In genomic region chr2:79256001-79256339, GRCm38 (mm10) we compare ENCODE assay signal across 8 mouse cellular contexts. TPM values are rescaled to one million over a fixed set of nuclear protein-coding genes. Genes with fewer than 3 reads are reported as not detected.
DNase-seq lines count a peak whose midpoint lies in the region; ATAC-seq and TF ChIP-seq lines count a peak whose summit lies in the region.

No protein-coding gene starts in this region.

- peak overlapping the region; percentile 61 for H3K27ac ChIP-seq in heart, embryonic 13.5 days (replicated peaks)

- no peaks in the 10 kb centered on the region for H3K9me3 ChIP-seq in heart, embryonic 13.5 days
- H3K9me3 ChIP-seq in G1E (replicated peaks): no peaks in the 10 kb centered on the region

- H3K4me1 ChIP-seq in heart, embryonic 13.5 days: peaks cover 15% of the 10 kb centered on the region
- peaks cover 68% of the 10 kb centered on the region for H3K4me1 ChIP-seq in G1E (ENCODE audit: insufficient read depth, low read depth, low read length)

- no peak for TF ChIP-seq CTCF in G1E (IDR thresholded peaks at IDR 0.05; ENCODE audit: low read depth, low read length)

- 0 out of 2 replicates have a peak, but pooled peaks cover 8% of the 10 kb centered on the region for H3K27me3 ChIP-seq in heart, embryonic 13.5 days (replicated peaks)
- H3K27me3 ChIP-seq in G1E (ENCODE audit: insufficient read depth, low read length): no peaks in the 10 kb centered on the region

- WGBS in heart, embryonic 13.5 days: 17% methylated on average over 7 of the region's 7 CpGs

- no peaks in the 10 kb centered on the region for H3K36me3 ChIP-seq in heart, embryonic 13.5 days
- peaks cover 22% of the 10 kb centered on the region for H3K36me3 ChIP-seq in G1E (replicated peaks)

- peak overlapping the region; percentile 81 for H3K4me2 ChIP-seq in heart, embryonic 13.5 days

- ATAC-seq in heart, embryonic 13.5 days (ENCODE audit: extremely low read depth, insufficient number of reproducible peaks, low FRiP score, low TSS enrichment): 0 out of 2 replicates have a peak, but pooled peaks have one; percentile 29
- ATAC-seq in G1E (ENCODE audit: extremely low read depth, insufficient number of reproducible peaks, low FRiP score, poor library complexity, severe bottlenecking): no peak
- ATAC-seq in granulocyte monocyte progenitor cell, adult 5-6 weeks (replicated peaks; ENCODE audit: poor library complexity, severe bottlenecking): peak; percentile 10
- ATAC-seq in megakaryocyte, adult 5-6 weeks (ENCODE audit: poor library complexity, severe bottlenecking): peak; percentile 3

- DNase-seq in heart, adult 11 months: no peak
- DNase-seq in G1E (ENCODE audit: low spot score): no peak
- DNase-seq in thymus, postnatal 14 days: no peak
- no peak for DNase-seq in gastrocnemius, postnatal 10 days
- no peak for DNase-seq in layer of hippocampus, postnatal 10 days (ENCODE audit: low spot score in 2 of 2)

- peak overlapping the region; percentile 80 for H3K9ac ChIP-seq in heart, embryonic 13.5 days

- H3K4me3 ChIP-seq in heart, embryonic 13.5 days: peak overlapping the region; percentile 55
- H3K4me3 ChIP-seq in G1E (ENCODE audit: low read depth, low read length): peak overlapping the region; percentile 94

RNA-seq across cellular contexts. Expression of gene Itga4, which starts 0.7 kb away (rescaled TPM):
- 3.8 and 4.1 TPM in 2 replicates for polyA plus RNA-seq in heart, embryonic 13.5 days (2015; fragmentation: Nextera tagmentation; extraction: Ambion mirVana)
- total RNA-seq in G1E (2014; fragmentation: Nextera tagmentation) (210 and 232 TPM in 2 replicates), G1E (2017) (108 and 111 TPM in 2 replicates)
- polyA plus RNA-seq in G1E (2012): 14.0 and 19.1 TPM in 2 replicates
- total RNA-seq in granulocyte monocyte progenitor cell, adult 5-6 weeks (2014; fragmentation: Nextera tagmentation): 72.8 and 84.9 TPM in 2 replicates
- 80.1 and 85.1 TPM in 2 replicates for total RNA-seq in granulocyte monocyte progenitor cell, adult 5-6 weeks (2017)
- 208 and 212 TPM in 2 replicates for total RNA-seq in megakaryocyte, adult 5-6 weeks (2015)
- total RNA-seq in megakaryocyte, adult 5-6 weeks (2017): 170 and 201 TPM in 2 replicates
- 1 to 10 TPM; 5.5 to 6.5 TPM for total RNA-seq in gastrocnemius, postnatal 10 days (2021)
- 10 to 100 TPM; 16.5 to 18.1 TPM for total RNA-seq in layer of hippocampus, postnatal 10 days (2021)
